Mouse (Mus musculus) heart, adult 2 months (tissue): Measurements from ENCODE around the gene Naa60. TPM values are rescaled to one million over a fixed set of nuclear protein-coding genes. Genes with fewer than 3 reads are reported as not detected.
A peak's percentile ranks its signal among the peaks of the same experiment; 100 is the strongest.

Experiments used
- DNase-seq, 2 experiments: peaks; one replicate each; pipeline ENCODE4 v3.0.0; 2021
- H3K27ac ChIP-seq: fragments of 200-600 bp; 2 replicates; pipeline ENCODE4 v1.8.1; 2022
- H3K27me3 ChIP-seq: fragments of 200-500 bp; 2 replicates; pipeline ENCODE4 v1.6.1; 2012; ENCODE audit warnings: mild to moderate bottlenecking, low read length, inconsistent platforms, mixed read lengths; ENCODE audit not compliant: control insufficient read depth, insufficient read depth
- H3K36me3 ChIP-seq: fragments of 200-500 bp; 2 replicates; pipeline ENCODE4 v1.6.1; 2012; ENCODE audit warnings: low read length, inconsistent platforms; ENCODE audit not compliant: control insufficient read depth, insufficient read depth
- H3K4me1 ChIP-seq: fragments of 200-500 bp; 2 replicates; pipeline ENCODE4 v1.6.1; 2011; ENCODE audit warnings: low read length; ENCODE audit not compliant: control insufficient read depth, insufficient read depth
- H3K4me3 ChIP-seq: fragments of 200-600 bp; 2 replicates; pipeline ENCODE4 v1.8.1; 2022
- H3K79me2 ChIP-seq: fragments of 200-500 bp; replicated peaks from 2 replicates; pipeline ENCODE4 v1.6.1; 2012; ENCODE audit warnings: mild to moderate bottlenecking, inconsistent platforms, low read length, moderate library complexity, mixed read lengths; ENCODE audit not compliant: control insufficient read depth, insufficient read depth
- H3K9ac ChIP-seq: fragments of 200-500 bp; 2 replicates; pipeline ENCODE4 v1.6.1; 2012; ENCODE audit warnings: low read depth, mild to moderate bottlenecking, control low read depth, inconsistent platforms, low read length, mixed read lengths
- CTCF ChIP-seq: fragments of 200-600 bp; IDR thresholded peaks from 2 replicates; pipeline ENCODE4 v1.8.1; 2022; ENCODE audit warnings: antibody characterized with exemption, mild to moderate bottlenecking, moderate library complexity
- EP300 ChIP-seq: fragments of 200-500 bp; IDR thresholded peaks from 2 replicates; pipeline ENCODE4 v1.6.1; 2011; ENCODE audit warnings: low read depth, low read length, control low read depth; ENCODE audit not compliant: insufficient read depth
- POLR2A ChIP-seq: fragments of 200-500 bp; IDR thresholded peaks from 2 replicates; pipeline ENCODE4 v1.6.1; 2011; ENCODE audit warnings: mild to moderate bottlenecking, low read depth, low read length, control low read depth; ENCODE audit not compliant: insufficient read depth
- WGBS: fragments of 180-500 bp; shearing (Covaris S2); methylation state at CpG from one replicate; pipeline ENCODE4 v1.1.7; 2018; 5-methylcytosine and 5-hydroxymethylcytosine counted together
- intact Hi-C: fragments of 180-260 bp; cut with DNase I; formaldehyde crosslinking; loops from one replicate; pipeline ENCODE4 v1.15.1; 2025
- long read RNA-seq: library from polyadenylated mRNA; stranded (forward); transcript quantifications from one replicate; pipeline ENCODE4 v2.0.0, GENCODE M21; 2021
- polyA plus RNA-seq: library from polyadenylated mRNA; depleted of rRNA; stranded (reverse); fragments of >200 nt; gene quantifications from 2 replicates; pipeline ENCODE4 v1.2.3, GENCODE M21; 2012; rRNA removed
- total RNA-seq, 2 experiments: library from RNA; stranded (reverse); gene quantifications; 2 replicates each; pipeline ENCODE4 v1.2.3; 2021

Naa60 gene
- total RNA-seq (10 to 100 TPM; 48.6 to 49.4 TPM), polyA plus RNA-seq (50.4 and 59.4 TPM in 2 replicates)
- long read RNA-seq, transcript Naa60-212 (7 exons, 2,424 nt) = major isoform, 15 of 31 reads
- long read RNA-seq, partial matches to known transcripts = 2 of 31 reads
- long read RNA-seq, other reads (novel, unspliced or antisense) = 13 of 31 reads

- Histone ChIP-seq H3K27ac (peak within 1 kb of the TSS; percentile 61), H3K36me3 (peaks cover 2% of the 10 kb centered on the region; the same call in 1 of the 2 replicates), H3K4me3 (peak within 1 kb of the TSS; percentile 65), H3K9ac (peak within 1 kb of the TSS; percentile 64), H3K27me3 (no peaks in the 10 kb centered on the region), H3K4me1 (peaks cover 5% of the 10 kb centered on the region), H3K79me2 (peaks cover 7% of the 10 kb centered on the region; the same call in 1 of the 2 replicates)
- peak; percentile 89 to 92 for DNase-seq
- TF ChIP-seq CTCF (no peak), POLR2A (peak; percentile 54; the same call in 1 of the 2 replicates), EP300 (peak; percentile 61; the same call in 1 of the 2 replicates)
- intact Hi-C loops = loop anchor here (1.0 to 10.0 kb wide), 3 partner anchors 12 to 1012 kb away; partner anchors contain the start of genes 1700037C18Rik, Cluap1, Gm20695 and Mgrn1
- WGBS = 5% methylated on average over 47 of the region's 47 CpGs
These were observed at the start of gene Naa60 for GRCm38 (mm10) chr16:3872216-3873047. TSS of gene Naa60 (plus strand) at chr16:3872375.

- Histone ChIP-seq H3K27me3 (no peaks in the 10 kb centered on the region), H3K27ac (no peak overlapping the region), H3K79me2 (no peaks in the 10 kb centered on the region), H3K36me3 (no peaks in the 10 kb centered on the region), H3K9ac (no peak overlapping the region), H3K4me3 (no peak overlapping the region), H3K4me1 (no peaks in the 10 kb centered on the region)
- TF ChIP-seq POLR2A (no peak), EP300 (no peak), CTCF (no peak)
- 63% methylated on average over 3 of the region's 3 CpGs for WGBS
- DNase-seq = no peak
- intact Hi-C loops = no loop called here
These were observed 44.2 kb upstream of the Naa60 start for GRCm38 (mm10) chr16:3828021-3828420.

GRCm38 (mm10) chr16:3829727-3830126 is 42.4 kb upstream of the Naa60 start:
- no peak overlapping the region for H3K4me3 ChIP-seq
- no peaks in the 10 kb centered on the region for H3K27me3 ChIP-seq
- no peaks in the 10 kb centered on the region for H3K4me1 ChIP-seq
- DNase-seq = no peak
- 77% methylated on average over 2 of the region's 2 CpGs for WGBS
- no peaks in the 10 kb centered on the region for H3K36me3 ChIP-seq
- H3K79me2 ChIP-seq = no peaks in the 10 kb centered on the region
- H3K27ac ChIP-seq = no peak overlapping the region
- intact Hi-C loops = no loop called here
- no peak overlapping the region for H3K9ac ChIP-seq
- TF ChIP-seq POLR2A = no peak
- TF ChIP-seq EP300 = no peak
- no peak for TF ChIP-seq CTCF

GRCm38 (mm10) chr16:3830588-3831109 is 41.5 kb upstream of the Naa60 start, which contains the start of gene Olfr15:
TSS of gene Olfr15 (plus strand) at chr16:3830878.
- Histone ChIP-seq H3K27me3 (no peaks in the 10 kb centered on the region), H3K79me2 (no peaks in the 10 kb centered on the region), H3K27ac (no peak within 1 kb of the TSS), H3K9ac (no peak within 1 kb of the TSS), H3K4me1 (no peaks in the 10 kb centered on the region), H3K4me3 (no peak within 1 kb of the TSS), H3K36me3 (no peaks in the 10 kb centered on the region)
- intact Hi-C loops = no loop called here
- TF ChIP-seq CTCF (peak; percentile 48), EP300 (no peak)
- DNase-seq = no peak

- Histone ChIP-seq H3K27ac (no peak overlapping the region), H3K79me2 (no peaks in the 10 kb centered on the region), H3K36me3 (no peaks in the 10 kb centered on the region), H3K4me1 (no peaks in the 10 kb centered on the region), H3K9ac (no peak overlapping the region), H3K27me3 (no peaks in the 10 kb centered on the region), H3K4me3 (no peak overlapping the region)
- intact Hi-C loops = no loop called here
- 65% methylated on average over 2 of the region's 2 CpGs for WGBS
- DNase-seq = no peak
- TF ChIP-seq CTCF (no peak), EP300 (no peak), POLR2A (no peak)
These were observed 36.7 kb upstream of the Naa60 start for GRCm38 (mm10) chr16:3835461-3835860.
